Mouse (Mus musculus) liver, adult 2 months (tissue): ENCODE measurements around the gene Esx1.

Experiments
- CTCF ChIP-seq: fragments of 200-500 bp; IDR thresholded peaks from 2 replicates; pipeline ENCODE4 v1.5.1; 2011; ENCODE audit warnings: low read depth, low read length, control low read depth
- POLR2A ChIP-seq: fragments of 200-500 bp; IDR thresholded peaks from 2 replicates; pipeline ENCODE4 v1.6.1; 2011; ENCODE audit warnings: low read length, control low read depth; ENCODE audit not compliant: insufficient read depth; ENCODE audit errors: extremely low read depth

DNA sequence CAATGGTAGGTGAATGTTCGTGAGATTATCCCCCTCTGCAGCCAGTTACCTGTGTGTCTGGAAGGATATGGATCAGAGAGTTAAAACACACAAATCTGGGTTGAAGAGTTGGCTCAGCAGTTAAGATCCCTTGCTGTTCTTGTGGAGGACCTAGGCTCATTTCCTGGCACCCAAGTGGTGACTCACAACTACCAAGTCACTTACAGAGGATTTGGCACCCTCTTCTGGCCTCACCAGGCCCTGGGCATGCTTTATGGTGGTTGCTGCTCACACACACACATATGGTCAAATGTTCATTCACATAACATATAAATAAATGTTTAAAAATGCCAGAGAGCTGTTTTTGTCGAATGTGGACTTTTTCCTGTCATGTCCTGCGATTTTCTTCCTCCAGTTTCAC lies 39.1 kb upstream of the Esx1 start:
- TF ChIP-seq POLR2A (no peak), CTCF (no peak)
